Mouse (Mus musculus) lung, adult 18-20 months (tissue): ENCODE data around the gene Atp6v1f.
A peak's percentile ranks its signal among the peaks of the same experiment; 100 is the strongest.

ENCODE experiments used
- DNase-seq, 2 experiments: peaks; one replicate each; pipeline ENCODE4 v3.0.0; 2022; ENCODE audit warnings: mixed read lengths in 2 of 2

The Atp6v1f gene

DNA sequence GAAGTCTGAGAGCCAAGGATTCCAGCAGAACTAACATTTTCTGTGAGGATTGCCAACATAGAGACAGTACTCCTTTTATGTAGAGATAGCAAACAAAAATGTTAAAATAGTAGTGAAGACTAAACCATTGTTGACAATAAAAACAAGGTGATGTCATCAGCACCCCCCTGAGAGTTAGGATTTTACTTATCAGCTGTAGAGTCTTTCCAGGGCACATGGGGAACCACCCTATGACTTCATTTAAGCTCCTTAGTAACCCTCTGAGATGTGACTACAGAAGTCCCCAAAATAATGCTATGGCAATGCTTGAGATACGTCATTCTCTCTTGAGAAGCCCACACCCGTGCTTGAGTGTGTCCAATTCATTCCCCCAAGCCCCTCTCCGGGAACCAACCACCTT lies 4.1 kb upstream of the Atp6v1f start:
- no peak for DNase-seq

DNA sequence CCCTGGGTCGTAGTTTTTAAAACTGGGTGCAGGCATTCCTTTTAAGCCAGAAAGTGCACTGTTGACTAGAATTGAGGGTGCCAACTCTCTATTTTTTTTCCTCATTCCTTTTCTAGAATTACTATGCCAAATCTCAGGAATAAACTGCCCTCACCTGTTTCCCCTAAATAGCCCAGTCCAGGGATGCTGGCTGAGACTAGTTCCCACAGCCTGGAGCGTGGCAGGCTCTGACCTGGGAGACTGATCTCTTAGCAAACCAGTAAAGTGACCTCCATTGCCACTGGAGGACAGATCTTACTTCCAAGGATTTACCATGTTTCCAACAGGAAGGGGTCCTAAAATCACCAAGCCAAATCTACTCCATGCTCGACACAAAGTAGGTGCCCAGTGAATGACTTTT lies 1.3 kb downstream of the Atp6v1f start:
- no peak for DNase-seq

DNA sequence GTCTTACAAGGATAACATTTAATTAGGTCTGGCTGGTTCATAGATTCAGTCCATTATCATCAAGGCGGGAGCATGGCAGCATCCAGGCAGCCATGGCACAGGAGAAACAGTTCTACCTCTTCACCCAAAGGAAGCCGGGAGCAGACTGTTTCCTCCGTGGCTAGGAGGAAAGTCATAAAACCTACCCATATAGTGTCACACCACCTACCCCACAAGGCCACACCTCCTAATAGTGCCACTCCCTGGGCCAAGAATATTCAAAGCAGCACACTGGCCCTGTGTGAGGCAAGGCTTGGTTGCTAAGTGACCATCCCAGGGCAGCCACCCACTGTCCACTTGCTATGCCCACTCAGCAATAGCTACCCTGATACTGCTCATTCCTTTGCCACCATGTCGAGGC lies 3.6 kb downstream of the Atp6v1f start, which contains the start of gene Atp6v1fnb:
TSS of gene Atp6v1fnb (plus strand) at position 301 of the 400 bp plus-strand sequence.
- DNase-seq, result no peak

DNA sequence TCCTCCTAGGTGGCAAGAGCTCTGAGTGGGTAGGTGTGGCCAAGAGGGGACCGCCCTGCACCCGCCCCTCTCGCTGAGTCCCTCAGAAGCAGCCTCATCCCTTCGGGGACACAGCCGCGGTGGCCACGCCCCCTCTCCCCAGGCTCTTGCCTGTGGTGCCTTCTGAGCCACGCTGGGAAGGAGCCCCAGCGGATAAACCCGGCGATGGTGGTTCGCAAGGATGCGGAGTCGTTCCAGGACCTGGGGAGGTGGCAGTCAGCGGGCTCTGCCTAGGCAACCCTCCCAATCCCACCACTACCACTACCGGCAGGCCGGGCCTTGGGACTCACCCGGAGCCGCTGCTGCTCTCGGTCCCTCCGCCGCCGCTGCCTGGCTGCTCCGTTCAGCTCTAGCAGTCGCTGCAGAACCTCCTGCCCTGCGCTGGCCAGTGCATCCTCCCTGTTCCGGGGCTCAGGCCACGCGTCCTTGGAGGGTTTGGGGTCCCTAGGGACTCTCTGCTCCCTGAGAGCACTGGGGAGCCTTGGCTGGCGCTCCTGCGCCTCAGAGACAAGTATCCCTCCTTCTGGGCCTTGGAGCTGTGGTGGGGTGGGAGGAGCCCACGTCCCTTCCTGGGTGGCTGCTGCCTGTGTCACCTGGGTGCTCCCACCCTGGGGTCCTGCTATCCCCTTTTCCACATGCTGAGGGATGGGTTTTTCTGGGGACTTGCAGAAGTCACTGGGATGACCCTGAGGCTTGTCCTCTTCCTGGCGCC lies 6.6 kb downstream of the Atp6v1f start:
- peak; percentile 84 to 89 for DNase-seq

DNA sequence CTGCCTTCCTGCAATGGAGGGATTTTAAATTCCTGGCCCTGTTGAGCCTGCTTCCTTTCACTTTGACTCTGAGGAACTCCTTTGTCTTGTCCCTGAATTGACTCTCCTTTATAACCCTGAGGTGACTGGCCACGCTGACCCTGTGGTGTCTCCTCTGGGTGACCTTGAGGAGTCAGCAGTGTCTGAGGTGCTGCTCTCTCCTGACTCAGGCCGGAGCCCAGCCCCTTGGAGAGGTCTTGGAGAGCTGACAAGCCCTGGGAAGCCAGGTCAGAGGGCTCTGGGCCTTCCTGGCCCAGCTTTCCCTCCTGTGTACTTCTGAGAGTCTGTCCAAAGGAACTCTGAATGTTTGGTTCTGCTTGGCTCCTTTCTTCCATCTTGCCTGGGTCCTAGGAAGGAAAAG lies 7.2 kb downstream of the Atp6v1f start:
- DNase-seq, result no peak

DNA sequence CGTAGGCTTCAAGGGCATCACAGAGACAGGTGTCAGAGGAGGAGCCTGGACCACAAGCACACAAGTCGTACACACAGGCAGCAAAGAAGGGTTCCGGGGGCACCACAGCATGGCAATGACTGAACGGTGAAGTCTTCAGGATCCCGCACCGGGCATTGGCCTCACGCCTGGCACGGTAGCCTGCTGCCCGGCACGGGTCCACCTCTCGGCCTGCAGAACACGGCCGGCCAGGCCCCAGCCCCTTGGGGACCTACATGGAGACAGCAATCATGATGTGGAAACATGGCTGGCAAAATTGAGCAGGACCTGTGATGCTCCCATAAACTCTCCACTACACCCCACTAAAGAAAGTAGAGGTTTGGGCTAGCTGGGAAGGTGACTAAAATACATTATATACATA lies 15.2 kb downstream of the Atp6v1f start:
- DNase-seq, result no peak

DNA sequence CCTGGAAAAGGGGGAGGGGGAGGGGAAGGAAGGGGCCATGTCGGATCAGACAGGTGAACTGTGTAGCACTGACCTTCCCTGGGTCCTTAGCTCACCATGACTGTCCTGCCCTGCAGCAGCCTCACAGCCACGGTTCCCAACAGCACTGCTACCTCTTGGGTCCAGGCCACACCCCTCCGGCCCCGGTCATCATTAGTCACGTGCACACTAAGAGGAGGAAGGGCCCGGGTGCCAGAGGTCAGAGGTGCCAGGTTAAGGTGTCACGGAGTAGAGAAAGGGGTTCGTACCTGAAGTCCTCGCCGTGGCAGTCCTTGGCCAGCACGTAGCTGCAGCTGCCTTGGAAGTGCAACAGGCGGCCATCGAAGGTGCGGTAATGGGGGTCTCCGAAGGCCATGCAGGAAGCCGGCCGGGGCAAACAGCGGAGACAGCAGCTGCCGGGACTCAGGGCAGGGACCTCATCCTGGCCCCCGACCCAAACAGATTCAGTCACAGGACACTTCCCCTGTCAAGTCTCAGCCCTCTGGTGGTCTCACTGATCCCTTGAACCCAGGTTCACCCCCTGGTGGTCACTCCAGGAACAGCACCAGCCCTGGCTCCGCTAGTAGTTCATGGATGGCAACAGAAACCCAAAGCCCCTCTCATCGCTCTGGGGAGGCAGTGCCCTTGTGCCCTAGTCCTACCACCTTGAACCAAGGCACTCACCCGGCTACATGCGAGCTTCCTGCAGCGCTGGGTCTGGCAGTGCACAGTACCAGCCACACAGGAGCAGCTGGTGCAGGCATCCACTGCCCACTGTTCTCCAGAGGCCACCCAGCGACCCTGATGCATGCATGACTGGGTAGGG lies 17.4 kb downstream of the Atp6v1f start:
- peak; percentile 44 to 59 for DNase-seq

DNA sequence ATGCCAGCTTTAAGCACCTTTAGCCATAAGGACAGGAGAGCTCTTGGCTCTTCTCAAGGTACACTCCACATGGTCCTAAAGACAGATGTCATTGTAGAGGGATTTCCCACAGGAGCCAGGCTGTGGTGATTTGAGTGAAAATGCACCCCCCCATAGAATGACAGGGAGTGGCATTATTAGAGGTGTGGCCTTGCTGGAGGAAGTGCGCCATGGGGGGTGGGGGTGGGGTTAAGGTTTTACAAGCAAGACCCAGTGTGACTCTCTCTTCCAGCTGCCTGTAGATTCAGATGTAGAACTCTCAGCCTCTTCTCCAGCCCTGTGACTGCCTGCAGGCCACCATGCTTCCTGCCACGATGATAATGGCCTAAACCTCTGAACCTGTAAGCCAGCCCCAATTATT lies 18.4 kb downstream of the Atp6v1f start:
- DNase-seq, result no peak

DNA sequence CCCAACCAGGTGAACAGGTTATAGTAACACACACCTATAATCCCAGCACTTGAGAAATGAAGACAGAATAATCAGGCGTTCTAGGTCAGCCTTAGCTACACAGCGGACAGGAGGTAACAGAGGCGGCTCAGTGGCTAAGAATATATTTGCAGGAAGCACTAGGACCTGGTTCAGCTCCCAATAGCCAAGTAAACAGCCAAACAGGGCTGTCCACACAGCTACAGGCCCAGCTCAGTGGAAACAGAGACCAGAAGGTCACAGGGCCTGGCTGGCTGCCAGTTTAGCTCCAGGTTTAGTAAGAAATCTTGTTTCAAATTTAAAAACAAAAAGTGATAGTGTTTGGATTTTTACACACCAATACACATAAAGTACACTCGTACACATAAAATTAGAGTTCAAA lies 26.6 kb downstream of the Atp6v1f start:
- DNase-seq, result no peak

DNA sequence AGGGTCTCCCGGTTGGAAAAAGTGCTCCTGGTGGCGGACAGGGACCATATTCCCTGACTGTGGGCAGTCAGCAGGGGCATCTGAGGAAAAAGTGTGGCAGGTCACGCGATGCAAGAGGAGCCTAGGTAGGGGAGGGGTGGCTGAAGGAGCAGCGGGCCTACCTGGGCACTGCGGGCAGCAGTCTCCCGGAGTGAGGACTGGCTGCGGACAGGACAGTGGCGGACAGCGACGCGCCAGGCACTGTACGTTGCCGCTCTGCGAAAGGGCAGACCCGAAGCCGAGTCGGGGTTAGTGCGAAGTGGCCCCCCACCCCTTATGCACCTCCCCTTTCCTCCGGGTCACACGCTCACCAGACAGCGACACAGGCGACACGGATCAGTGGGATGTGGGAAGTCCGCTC lies 28.8 kb downstream of the Atp6v1f start:
- no peak for DNase-seq

DNA sequence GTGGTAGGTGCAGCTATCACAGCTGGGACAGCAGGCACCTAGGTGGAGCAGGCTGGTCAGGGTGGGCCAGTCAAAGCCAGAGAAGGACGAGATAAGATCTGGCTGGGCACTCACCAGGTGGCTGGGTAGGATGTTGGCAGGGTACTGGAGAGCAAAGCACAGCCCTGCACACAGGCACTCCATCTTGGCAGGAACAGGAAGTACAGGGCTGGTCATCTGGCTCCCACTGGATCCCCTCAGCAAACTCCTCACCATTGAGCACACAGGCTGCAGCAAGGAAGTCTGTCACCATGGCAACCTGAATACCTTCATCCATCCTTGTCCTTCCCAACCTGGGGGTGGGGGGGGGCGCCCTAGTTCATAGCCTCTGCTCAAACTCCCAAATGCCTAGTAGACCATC lies 30.3 kb downstream of the Atp6v1f start:
- DNase-seq, result no peak

DNA sequence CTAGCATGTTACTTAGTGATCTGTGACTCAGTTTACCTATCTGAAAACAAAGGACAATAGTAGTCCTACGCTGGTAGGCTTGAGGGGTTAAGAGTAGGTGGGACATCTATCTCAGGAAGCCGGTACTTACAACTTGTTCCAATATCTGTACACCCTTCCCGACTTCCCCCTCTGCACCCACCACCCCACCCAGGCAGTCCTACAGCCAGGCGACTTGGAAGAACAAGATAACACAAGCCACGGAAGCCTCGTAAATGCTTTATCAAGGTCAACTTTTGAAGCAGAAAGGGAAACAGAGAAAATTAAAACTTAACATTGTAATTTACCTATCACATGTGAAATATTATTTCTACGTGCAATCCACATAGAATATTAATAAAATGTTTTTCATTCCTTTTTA lies 32.7 kb downstream of the Atp6v1f start:
- DNase-seq, result no peak

DNA sequence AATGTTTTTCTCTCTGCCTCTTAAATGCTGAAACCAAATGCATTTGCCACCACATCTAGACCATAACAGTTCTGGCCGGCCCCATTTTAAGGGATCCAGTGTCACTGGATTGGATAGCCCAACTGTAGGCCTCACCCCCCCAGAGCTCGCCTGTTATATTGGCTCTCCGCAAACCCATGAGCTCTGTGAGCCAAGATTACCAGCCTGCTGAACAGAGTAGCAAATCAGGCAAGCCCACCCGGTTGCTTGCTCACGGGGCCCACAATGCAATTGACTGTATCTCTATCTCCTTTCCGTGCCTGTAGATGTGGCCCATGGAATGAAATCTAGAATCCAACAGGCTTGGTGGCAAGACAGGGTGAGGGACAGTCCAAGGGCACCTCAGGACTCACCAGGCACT lies 33.3 kb downstream of the Atp6v1f start:
- no peak for DNase-seq

DNA sequence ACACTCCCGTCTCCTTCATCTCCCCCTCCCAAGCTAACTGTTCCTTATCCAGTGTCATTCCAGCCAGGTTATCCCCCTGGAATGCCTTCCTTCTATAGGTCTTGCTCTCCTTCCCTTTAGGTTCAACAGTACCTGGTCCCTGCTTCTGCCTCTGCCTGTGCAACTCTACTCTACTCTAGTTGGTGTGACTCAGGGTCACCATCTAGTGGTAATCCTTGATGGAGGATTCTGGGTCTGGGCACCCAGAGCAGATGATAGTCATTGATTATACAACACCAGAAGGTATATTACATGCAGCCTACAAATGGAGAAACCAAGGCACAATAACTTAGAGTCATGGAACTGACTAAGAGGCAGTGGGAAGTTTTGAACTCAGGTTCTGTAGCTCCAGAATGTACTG lies 34.1 kb downstream of the Atp6v1f start:
- DNase-seq, result no peak

DNA sequence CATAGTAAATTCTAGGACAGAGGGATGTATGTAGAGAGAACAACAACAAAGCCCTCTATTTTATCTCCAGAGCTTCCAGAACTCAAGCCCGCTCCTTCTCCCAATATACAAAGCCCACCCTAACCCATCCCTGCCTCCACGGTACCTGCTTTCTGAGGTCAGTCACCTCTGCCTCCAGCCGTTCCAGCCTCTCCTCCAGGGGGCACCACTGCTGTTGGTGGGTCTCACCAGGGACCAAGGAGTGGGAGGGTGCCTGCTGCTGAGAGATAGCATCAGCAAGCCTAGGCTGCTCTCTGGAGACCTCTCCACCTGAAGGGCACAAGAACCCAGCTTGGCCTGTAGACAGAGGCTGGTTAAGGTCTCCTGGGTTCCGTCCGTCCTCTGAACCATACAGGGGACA lies 38.0 kb downstream of the Atp6v1f start:
- DNase-seq, result no peak

DNA sequence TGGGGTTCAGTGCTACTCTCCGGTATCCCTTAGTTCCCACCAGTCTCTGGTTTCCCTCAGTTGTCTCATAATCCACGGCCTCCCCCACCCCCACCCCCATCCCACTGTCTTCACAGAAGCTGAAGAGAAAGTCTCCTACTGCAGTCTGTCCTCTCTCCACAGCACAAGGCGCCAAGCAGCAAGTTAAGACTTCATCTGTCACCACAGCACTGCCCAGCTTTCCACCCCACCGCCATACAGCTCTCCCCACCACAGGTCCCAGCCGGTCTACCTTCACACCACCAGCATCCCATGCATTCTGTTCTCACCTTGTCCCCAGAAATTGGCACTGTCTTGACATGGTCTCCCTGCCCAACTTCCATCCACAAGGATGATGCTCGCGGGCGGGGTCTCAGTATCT lies 39.3 kb downstream of the Atp6v1f start:
- DNase-seq, result no peak

DNA sequence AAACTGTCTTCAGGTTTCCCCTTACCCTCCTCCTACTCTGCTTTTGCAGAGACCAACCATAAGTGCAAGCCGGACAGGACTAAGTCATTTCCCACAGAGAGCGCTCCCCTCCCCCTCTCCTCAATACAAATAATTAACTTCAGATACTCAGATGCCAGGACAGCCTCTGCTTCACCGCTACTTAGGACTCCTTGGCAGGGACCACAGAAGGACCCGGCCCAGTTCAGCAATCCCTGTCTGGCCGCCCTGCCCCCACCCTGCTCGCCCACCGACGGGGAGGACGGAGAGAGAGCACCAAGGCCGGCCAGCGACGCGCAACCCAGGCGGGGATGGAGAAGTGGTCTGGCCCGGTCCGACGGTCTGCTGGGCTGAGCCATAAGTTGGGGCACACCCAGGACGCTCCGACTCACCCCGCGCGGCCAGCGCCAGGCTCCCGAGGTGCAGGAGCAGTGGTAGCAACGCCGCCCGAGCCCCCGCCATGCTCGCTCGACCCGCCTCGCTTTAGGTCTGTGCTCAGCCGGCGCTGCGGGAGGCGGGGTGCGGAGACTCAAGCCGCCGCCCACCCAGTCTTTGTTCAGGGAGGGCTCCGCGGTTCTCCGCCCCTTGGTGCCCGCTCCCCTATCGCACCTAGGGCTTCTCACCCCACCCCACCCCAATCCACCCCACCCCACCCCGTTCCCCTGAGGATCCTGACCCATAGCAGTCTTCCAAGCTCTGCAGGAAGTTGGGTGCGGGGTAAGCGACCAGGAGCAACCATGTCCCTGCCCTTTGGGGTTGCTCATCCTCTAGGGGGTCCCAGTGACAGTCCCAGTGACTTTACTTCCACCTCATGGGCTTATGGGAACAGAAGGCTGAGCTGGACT lies 40.2 kb downstream of the Atp6v1f start, which contains the start of gene Kcp:
TSS of gene Kcp (minus strand) at position 506 of the 863 bp plus-strand sequence.
- no peak for DNase-seq

DNA sequence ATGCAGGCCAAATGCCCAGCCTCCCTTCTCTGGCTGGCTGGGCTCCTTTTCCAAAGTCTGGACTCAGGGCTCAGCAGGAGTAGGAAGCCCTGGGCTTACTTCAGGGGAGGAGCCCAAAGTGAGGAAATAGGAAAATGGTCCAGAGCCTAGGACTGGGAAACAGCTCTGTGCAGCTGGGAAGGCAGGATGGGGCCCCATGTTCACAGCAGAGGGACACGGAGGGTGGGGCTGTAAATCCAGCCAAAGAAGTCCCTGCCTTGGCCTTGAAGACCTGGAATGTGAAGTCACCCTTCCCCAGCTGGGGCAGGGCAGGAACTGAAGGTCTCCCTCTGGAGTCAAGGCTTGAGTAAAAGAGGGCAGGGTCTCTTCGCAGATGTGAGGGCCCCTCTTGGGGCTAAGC lies 41.6 kb downstream of the Atp6v1f start:
- DNase-seq, result no peak

DNA sequence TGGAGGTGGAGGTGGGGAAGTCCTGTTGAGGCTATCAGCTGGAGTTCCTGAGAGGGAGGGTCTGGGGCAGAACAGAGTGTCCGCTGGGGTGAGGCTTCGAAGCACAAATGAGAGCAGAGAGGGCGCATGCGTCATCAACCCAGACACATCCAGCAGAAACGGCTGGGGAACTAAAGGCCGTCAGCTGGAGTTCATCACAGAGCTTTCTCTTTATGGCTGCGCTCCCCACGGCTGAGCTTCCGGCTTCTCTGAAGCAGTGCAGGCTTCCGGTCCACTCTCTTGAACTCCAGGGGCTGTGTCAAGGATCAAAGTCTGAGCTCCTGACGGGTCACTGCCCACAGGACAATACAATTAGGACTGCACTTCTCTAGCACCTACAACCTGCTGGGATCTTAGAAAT lies 45.8 kb downstream of the Atp6v1f start:
- peak in 1 of 2 experiments; percentile 33 for DNase-seq

DNA sequence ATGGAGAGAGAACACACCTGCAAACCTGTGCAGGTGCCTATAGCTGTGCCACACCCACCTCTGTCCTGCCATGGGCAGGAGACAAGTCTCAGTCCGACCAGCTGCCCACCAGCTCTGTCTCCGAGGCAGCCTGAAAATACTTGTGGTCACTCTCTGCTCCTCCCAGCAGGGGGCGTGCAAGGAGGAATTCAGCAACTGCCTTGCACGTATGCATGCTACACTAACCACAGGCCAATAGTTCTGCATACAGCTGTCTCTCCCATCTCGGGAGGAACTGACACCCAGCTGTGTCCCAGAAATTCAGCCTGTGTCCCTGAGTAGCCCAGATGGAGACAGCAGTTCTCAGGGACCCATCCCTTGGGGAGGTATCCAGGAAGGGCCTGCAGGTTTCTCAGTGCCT lies 49.6 kb downstream of the Atp6v1f start:
- DNase-seq, result peak; percentile 70 to 74
